Mouse (Mus musculus): Measurements from ENCODE around the gene 5730409E04Rik.

DNA sequence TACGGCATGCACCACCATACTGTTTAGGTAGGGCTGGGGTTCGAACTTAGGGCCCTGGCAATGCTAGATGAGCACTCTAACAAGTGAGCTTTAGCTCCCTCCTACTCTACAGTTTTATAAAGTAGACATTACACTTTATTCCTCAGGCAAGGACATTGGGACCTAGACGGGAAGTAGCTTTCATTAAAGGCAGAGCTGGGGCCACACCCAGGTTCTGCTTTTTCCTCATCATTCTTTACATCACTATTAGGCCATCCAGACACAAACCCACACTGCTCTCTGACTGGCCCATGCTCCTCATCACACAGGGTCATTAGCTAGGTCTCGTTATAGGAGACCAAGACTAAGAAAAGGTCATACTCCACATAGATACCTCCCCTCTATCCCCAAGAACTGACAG, 34.2 kb downstream of the 5730409E04Rik start:
- no peak for TF ChIP-seq CTCF (IDR thresholded peaks at IDR 0.05; ENCODE audit: low read depth, low read length)
- no peak for TF ChIP-seq POLR2A (IDR thresholded peaks at IDR 0.05; ENCODE audit: borderline replicate concordance, low read depth, low read length)

All from bone marrow macrophage, adult 2 months (primary cell).